Mouse (Mus musculus) small intestine, adult 2 months (tissue): ENCODE measurements at regions not wholly inside any gene's neighbourhood (a gene's known extent, or its start where the extent isn't known, plus 50 kb on each side); places are given as distances from the start of the nearest gene placed in this dataset.

ENCODE experiments used
- CTCF ChIP-seq: fragments of 200-500 bp; IDR thresholded peaks from 2 replicates; pipeline ENCODE4 v1.5.1; 2012; ENCODE audit warnings: low read depth, mild to moderate bottlenecking, control low read depth, inconsistent platforms, low read length, moderate library complexity, mixed read lengths; ENCODE audit not compliant: insufficient replicate concordance, insufficient read length; ENCODE audit errors: extremely low read depth
- POLR2A ChIP-seq: fragments of 200-500 bp; IDR thresholded peaks from 2 replicates; pipeline ENCODE4 v1.6.1; 2012; ENCODE audit warnings: low read depth, mild to moderate bottlenecking, control low read depth, inconsistent platforms, low read length, moderate library complexity

DNA sequence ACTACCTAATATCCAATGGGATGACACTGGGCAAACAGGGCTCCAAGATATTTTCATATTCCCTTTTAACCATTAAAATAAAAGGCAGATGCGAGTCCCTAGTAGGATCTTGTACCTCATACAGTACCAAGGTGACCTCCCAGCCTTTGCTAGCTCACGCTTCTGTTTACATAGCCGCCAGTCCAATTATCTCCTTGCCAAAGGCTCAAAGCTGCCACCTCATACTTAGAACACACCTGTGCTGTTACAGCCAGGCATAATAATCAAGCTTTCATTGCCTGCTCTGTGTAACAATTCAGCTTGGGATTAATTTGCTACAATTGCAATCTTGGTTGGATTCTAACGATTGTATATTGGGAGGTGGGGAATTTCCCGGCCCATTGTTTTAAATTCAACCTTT, 97.0 kb upstream of the Mpp6 start:
- TF ChIP-seq POLR2A (no peak), CTCF (no peak)
